Mouse (Mus musculus): ENCODE results near the gene Jade3.

DNA sequence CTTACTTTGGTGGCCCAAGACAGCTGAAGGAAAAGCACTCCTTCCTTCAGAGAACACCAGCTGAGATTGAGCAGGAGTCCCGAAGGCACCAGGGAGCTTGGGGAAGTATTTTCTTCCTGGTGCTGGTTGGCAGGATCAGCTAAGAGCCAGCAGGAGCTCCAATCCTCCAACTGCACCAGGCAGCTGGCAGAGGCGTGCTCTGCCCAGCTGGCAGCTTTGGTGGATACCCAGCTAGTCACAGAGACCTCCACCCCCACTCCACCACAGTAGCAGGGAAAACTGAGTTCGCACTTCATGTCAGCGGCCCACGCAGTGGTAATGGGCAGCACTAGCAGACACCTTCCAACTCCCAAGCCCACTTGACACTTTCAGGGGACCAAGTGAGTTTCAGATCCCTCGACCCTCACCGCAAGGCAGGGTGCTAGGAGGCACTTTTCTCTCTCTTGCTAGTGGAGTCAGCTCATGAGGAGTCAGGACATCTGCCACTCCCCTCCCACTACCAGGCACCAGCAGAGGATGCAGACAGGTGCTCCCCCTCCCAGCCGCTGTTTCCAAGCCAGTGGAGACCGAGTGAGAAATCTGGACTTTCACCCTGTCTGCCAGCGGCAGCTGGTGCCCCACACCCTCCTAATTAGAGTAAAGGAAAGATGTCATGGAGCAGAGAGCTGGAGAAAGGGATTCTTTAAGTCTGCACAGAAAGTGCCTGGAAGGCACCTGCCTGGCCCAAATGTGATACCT, 10.4 kb upstream of the Jade3 start:
- no peak for TF ChIP-seq CTCF (IDR thresholded peaks at IDR 0.05; ENCODE audit: control insufficient read depth, insufficient read depth, low read length)
- TF ChIP-seq POLR2A (IDR thresholded peaks at IDR 0.05; ENCODE audit: borderline replicate concordance, control insufficient read depth, low read depth, low read length) = no peak
